Mouse (Mus musculus) adrenal gland, adult 10 weeks (tissue): Measurements from ENCODE around the gene Hspa1a. TPM values are rescaled to one million over a fixed set of nuclear protein-coding genes. Genes with fewer than 3 reads are reported as not detected.

Experiments
- polyA plus RNA-seq: library from polyadenylated mRNA; stranded (reverse); fragments of 350-450 nt; fragmentation: Illumina TruSeq; extraction: RNeasy Lipid Tissue Mini Kit (QIAGEN cat#74804); gene quantifications from one replicate; pipeline ENCODE4 v1.2.3, GENCODE M21; 2014; ENCODE audit warnings: low read depth, low replicate concordance

Gene Hspa1a
- polyA plus RNA-seq: 23.9 TPM

DNA sequence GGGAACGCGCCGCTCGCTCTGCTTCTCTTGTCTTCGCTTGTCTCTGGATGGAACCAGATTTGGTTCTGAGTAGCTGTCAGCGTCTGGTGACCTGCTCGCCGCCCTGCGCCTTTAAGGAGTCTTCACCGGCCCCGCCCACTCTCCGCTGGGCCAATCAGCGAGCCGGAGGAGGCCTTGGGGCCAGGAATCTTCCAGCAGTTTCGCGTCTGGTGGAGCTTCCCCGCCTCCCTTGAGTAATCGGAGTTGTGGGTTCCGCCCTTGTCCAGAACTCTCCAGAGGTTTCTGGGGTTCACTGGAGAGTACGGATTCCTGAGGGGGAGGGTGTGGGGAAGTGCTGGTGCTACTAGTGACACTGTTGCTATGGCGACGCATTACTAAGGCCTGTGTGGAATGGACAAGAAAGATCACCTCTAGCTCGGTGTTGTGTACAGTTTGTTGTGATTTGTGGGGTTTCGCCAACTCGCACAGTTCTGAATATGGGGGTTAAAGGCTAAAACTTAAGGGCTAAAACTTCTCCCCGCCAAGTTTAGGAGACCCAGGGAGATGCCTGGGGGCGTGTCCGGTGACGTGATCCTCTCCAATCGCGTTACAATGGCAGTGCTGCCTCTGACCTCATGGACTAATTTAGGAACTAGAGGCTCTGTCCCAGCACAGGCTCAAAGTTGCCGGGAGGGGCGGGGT, at the start of gene Hspa1a, which contains the start of gene Hspa1l:
Hspa1a (minus strand) TSS at position 88 of the 681 bp plus-strand sequence.
Hspa1l (plus strand) TSS at position 635 of the 681 bp plus-strand sequence.

GRCm38 (mm10) chr17:35016376-35016775, 44.4 kb upstream of the Hspa1a start, which contains the start of gene Vwa7:
TSS of gene Vwa7 (plus strand) at chr17:35016579.

GRCm38 (mm10) chr17:35000717-35001451, 28.9 kb upstream of the Hspa1a start, which contains the start of gene Vars:
TSS of gene Vars (plus strand) at chr17:35000987.

DNA sequence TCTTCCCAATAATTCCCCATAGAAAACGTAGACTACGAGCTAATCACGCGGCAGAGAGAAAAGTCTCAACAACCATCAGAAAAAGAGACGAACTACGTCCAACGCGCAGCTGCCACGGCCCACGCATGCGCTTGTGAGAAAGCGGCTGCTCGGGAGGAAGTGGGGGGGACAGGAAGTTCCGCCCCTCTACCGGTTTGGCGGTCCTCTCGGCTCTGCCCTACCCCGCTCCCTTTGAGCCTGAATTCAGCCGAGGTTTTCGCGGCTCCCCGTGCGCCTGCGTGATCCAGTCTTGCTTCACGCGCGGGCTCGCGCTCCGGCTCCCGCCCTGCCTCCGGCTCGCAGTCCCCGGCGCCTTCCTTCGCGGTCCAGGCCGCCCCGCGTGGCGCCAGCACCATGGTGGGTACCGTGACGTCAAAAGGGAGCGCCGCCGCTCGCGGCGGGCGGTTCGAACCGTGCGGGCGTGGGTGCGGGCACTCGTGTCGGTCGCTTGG, 9.8 kb upstream of the Hspa1a start, which contains the start of gene Lsm2:
Lsm2 (plus strand) TSS at position 173 of the 491 bp plus-strand sequence.

GRCm38 (mm10) chr17:34969822-34970221, 2.1 kb downstream of the Hspa1a start, which contains the start of gene Gm20481:
TSS of gene Gm20481 (plus strand) at chr17:34969912.

GRCm38 (mm10) chr17:34959130-34959778, 12.7 kb downstream of the Hspa1a start, which contains the start of gene Hspa1b:
TSS of gene Hspa1b (minus strand) at chr17:34959238.

GRCm38 (mm10) chr17:34931061-34931734, 40.8 kb downstream of the Hspa1a start, which contains the start of gene Neu1:
TSS of gene Neu1 (plus strand) at chr17:34931253.

Other genes starting within 250 kb of the Hspa1a start
- gene C4b, start 228.3 kb downstream of the Hspa1a start, polyA plus RNA-seq: 9.4 TPM
- gene Cyp21a1, start 167.6 kb downstream of the Hspa1a start, polyA plus RNA-seq: 560 TPM
- gene Stk19, start 135.2 kb downstream of the Hspa1a start, polyA plus RNA-seq: 11.5 TPM
- gene Dxo, start 135.1 kb downstream of the Hspa1a start, polyA plus RNA-seq: 3.9 TPM
- 3.8 TPM for gene Skiv2l, start 121.9 kb downstream of the Hspa1a start, polyA plus RNA-seq
- gene Nelfe, start 121.8 kb downstream of the Hspa1a start, polyA plus RNA-seq: 2.9 TPM
- 1.3 TPM for gene Cfb, start 109.6 kb downstream of the Hspa1a start, polyA plus RNA-seq
- gene Zbtb12, start 92.7 kb downstream of the Hspa1a start, polyA plus RNA-seq: 2.7 TPM
- 1.3 TPM for gene Gm20547, start 90.1 kb downstream of the Hspa1a start, polyA plus RNA-seq
- gene C2, start 73.9 kb downstream of the Hspa1a start, polyA plus RNA-seq: 20.2 TPM
- 10.5 TPM for gene Ehmt2, start 73.7 kb downstream of the Hspa1a start, polyA plus RNA-seq
- gene Slc44a4, start 57.7 kb downstream of the Hspa1a start, polyA plus RNA-seq: not detected
- 3.5 TPM for gene Neu1, start 40.9 kb downstream of the Hspa1a start, polyA plus RNA-seq
- gene Hspa1b, start 12.9 kb downstream of the Hspa1a start, polyA plus RNA-seq: 46.5 TPM
- gene Gm20481, start 2.2 kb downstream of the Hspa1a start, polyA plus RNA-seq: not detected
- gene Hspa1l, start 547 bp upstream of the Hspa1a start, polyA plus RNA-seq: not detected
- gene Lsm2, start 9.7 kb upstream of the Hspa1a start, polyA plus RNA-seq: 9.4 TPM
- gene Vars, start 28.8 kb upstream of the Hspa1a start, polyA plus RNA-seq: 10.7 TPM
- not detected for gene Vwa7, start 44.4 kb upstream of the Hspa1a start, polyA plus RNA-seq
- not detected for gene Sapcd1, start 55.9 kb upstream of the Hspa1a start, polyA plus RNA-seq
- gene Msh5, start 74.6 kb upstream of the Hspa1a start, polyA plus RNA-seq: not detected
- 23.6 TPM for gene Clic1, start 77.8 kb upstream of the Hspa1a start, polyA plus RNA-seq
- not detected for gene Ddah2, start 86.9 kb upstream of the Hspa1a start, polyA plus RNA-seq
- gene Ly6g6c, start 93.2 kb upstream of the Hspa1a start, polyA plus RNA-seq: not detected
- gene Mpig6b, start 94.0 kb upstream of the Hspa1a start, polyA plus RNA-seq: not detected
- not detected for gene Ly6g6e, start 104.7 kb upstream of the Hspa1a start, polyA plus RNA-seq
- not detected for gene Ly6g6d, start 105.9 kb upstream of the Hspa1a start, polyA plus RNA-seq
- not detected for gene Ly6g6f, start 113.5 kb upstream of the Hspa1a start, polyA plus RNA-seq
- 4.8 TPM for gene Abhd16a, start 117.1 kb upstream of the Hspa1a start, polyA plus RNA-seq
- gene Ly6g5c, start 136.1 kb upstream of the Hspa1a start, polyA plus RNA-seq: not detected
- gene Ly6g5b, start 143.3 kb upstream of the Hspa1a start, polyA plus RNA-seq: not detected
- 1.4 TPM for gene Gpank1, start 149.3 kb upstream of the Hspa1a start, polyA plus RNA-seq
- gene Csnk2b, start 149.9 kb upstream of the Hspa1a start, polyA plus RNA-seq: 163 TPM
- gene D17H6S53E, start 154.2 kb upstream of the Hspa1a start, polyA plus RNA-seq: 1.3 TPM
- not detected for gene Apom, start 159.9 kb upstream of the Hspa1a start, polyA plus RNA-seq
- 11.5 TPM for gene Bag6, start 163.0 kb upstream of the Hspa1a start, polyA plus RNA-seq
- 7.2 TPM for gene Prrc2a, start 192.7 kb upstream of the Hspa1a start, polyA plus RNA-seq
- 8.7 TPM for gene Aif1, start 203.9 kb upstream of the Hspa1a start, polyA plus RNA-seq
- gene Lst1, start 216.3 kb upstream of the Hspa1a start, polyA plus RNA-seq: not detected
- not detected for gene Ltb, start 222.3 kb upstream of the Hspa1a start, polyA plus RNA-seq
- gene Tnf, start 229.9 kb upstream of the Hspa1a start, polyA plus RNA-seq: not detected
- gene Lta, start 233.2 kb upstream of the Hspa1a start, polyA plus RNA-seq: not detected
- gene Gm16181, start 248.7 kb upstream of the Hspa1a start, polyA plus RNA-seq: not detected